8 mouse cellular contexts compared by ENCODE assay signal in genomic region chr11:103359841-103360641, GRCm38 (mm10). TPM values are rescaled to one million over a fixed set of nuclear protein-coding genes. Genes with fewer than 3 reads are reported as not detected.
DNase-seq lines count a peak whose midpoint lies in the region; ATAC-seq and TF ChIP-seq lines count a peak whose summit lies in the region.

No protein-coding gene starts in this region.

- TF ChIP-seq EP300 in stomach, postnatal 0 days (optimal IDR thresholded peaks at IDR 0.05): no peak

- no peak for TF ChIP-seq POLR2A in brain, embryonic 14.5 days (IDR thresholded peaks at IDR 0.05; ENCODE audit: borderline replicate concordance, extremely low read depth, insufficient read depth, insufficient read length, poor library complexity, severe bottlenecking)

- WGBS in forebrain, embryonic 10.5 days: 1% methylated on average over 60 of the region's 60 CpGs
- 3% methylated on average over 60 of the region's 60 CpGs for WGBS in heart, embryonic 15.5 days
- WGBS in liver, embryonic 16.5 days (ENCODE audit: insufficient replicate concordance): 3% methylated on average over 60 of the region's 60 CpGs
- 2% methylated on average over 60 of the region's 60 CpGs for WGBS in neural tube, embryonic 13.5 days
- WGBS in stomach, postnatal 0 days: 6% methylated on average over 49 of the region's 60 CpGs

- DNase-seq in CD4-positive, CD25-positive, alpha-beta regulatory T cell, adult 2 months (ENCODE audit: low read depth, low spot score): peak; percentile 92
- DNase-seq in brain, embryonic 14.5 days (ENCODE audit: low read depth): peak; percentile 89
- peak; percentile 84 for DNase-seq in forebrain, embryonic 10.5 days (ENCODE audit: extremely low spot score, low spot score)
- peak; percentile 92 for DNase-seq in kidney, postnatal 14 days
- DNase-seq in stomach, postnatal 0 days (ENCODE audit: low spot score): peak; percentile 89

- H3K36me3 ChIP-seq in forebrain, embryonic 10.5 days (replicated peaks): no peaks in the 10 kb centered on the region
- H3K36me3 ChIP-seq in heart, embryonic 15.5 days: no peaks in the 10 kb centered on the region
- no peaks in the 10 kb centered on the region for H3K36me3 ChIP-seq in liver, embryonic 16.5 days (ENCODE audit: control insufficient read depth, insufficient read depth)
- H3K36me3 ChIP-seq in neural tube, embryonic 13.5 days: no peaks in the 10 kb centered on the region
- no peaks in the 10 kb centered on the region for H3K36me3 ChIP-seq in stomach, postnatal 0 days (ENCODE audit: control insufficient read depth, insufficient read depth, low read length)

- peak overlapping the region; percentile 83 for H3K27ac ChIP-seq in forebrain, embryonic 10.5 days
- no peak overlapping the region for H3K27ac ChIP-seq in heart, embryonic 15.5 days
- H3K27ac ChIP-seq in liver, embryonic 16.5 days (ENCODE audit: low read length): no peak overlapping the region
- no peak overlapping the region for H3K27ac ChIP-seq in neural tube, embryonic 13.5 days (replicated peaks)
- H3K27ac ChIP-seq in stomach, postnatal 0 days (replicated peaks): peak overlapping the region; percentile 80

- peak; percentile 69 for ATAC-seq in heart, embryonic 15.5 days (replicated peaks; ENCODE audit: insufficient number of reproducible peaks, insufficient read depth, low FRiP score, low read depth)
- ATAC-seq in liver, embryonic 16.5 days (ENCODE audit: low read depth): peak; percentile 68
- peak; percentile 44; the same call in 1 of the 2 replicates for ATAC-seq in neural tube, embryonic 13.5 days (ENCODE audit: low read depth)
- ATAC-seq in stomach, postnatal 0 days (ENCODE audit: low FRiP score, low TSS enrichment): peak; percentile 58

- TF ChIP-seq CTCF in brain, embryonic 14.5 days (IDR thresholded peaks at IDR 0.05; ENCODE audit: borderline replicate concordance, extremely low read depth, insufficient read depth, insufficient read length): peak; percentile 82
- peak; percentile 82 for TF ChIP-seq CTCF in stomach, postnatal 0 days (IDR thresholded peaks at IDR 0.05; ENCODE audit: low read depth)

- peak overlapping the region; percentile 58 for H3K9ac ChIP-seq in heart, embryonic 15.5 days
- peak overlapping the region; percentile 24; the same call in 1 of the 2 replicates for H3K9ac ChIP-seq in liver, embryonic 16.5 days (ENCODE audit: low read depth, low read length)
- peak overlapping the region; percentile 73 for H3K9ac ChIP-seq in neural tube, embryonic 13.5 days
- H3K9ac ChIP-seq in stomach, postnatal 0 days (ENCODE audit: low read length): peak overlapping the region; percentile 67

- peaks cover 100% of the 10 kb centered on the region for H3K27me3 ChIP-seq in forebrain, embryonic 10.5 days (ENCODE audit: poor library complexity, severe bottlenecking)
- H3K27me3 ChIP-seq in heart, embryonic 15.5 days: peaks cover 64% of the 10 kb centered on the region
- peaks cover 52% of the 10 kb centered on the region for H3K27me3 ChIP-seq in liver, embryonic 16.5 days (ENCODE audit: control insufficient read depth, insufficient read depth, low read depth, low read length)
- H3K27me3 ChIP-seq in neural tube, embryonic 13.5 days: peaks cover 94% of the 10 kb centered on the region
- H3K27me3 ChIP-seq in stomach, postnatal 0 days (ENCODE audit: control insufficient read depth, insufficient read depth, low read length): no peaks in the 10 kb centered on the region; the same call in 1 of the 2 replicates

- peak overlapping the region; percentile 91 for H3K4me2 ChIP-seq in heart, embryonic 15.5 days
- H3K4me2 ChIP-seq in liver, embryonic 16.5 days (ENCODE audit: low read depth, low read length): peak overlapping the region; percentile 70
- peak overlapping the region; percentile 68 for H3K4me2 ChIP-seq in neural tube, embryonic 13.5 days
- H3K4me2 ChIP-seq in stomach, postnatal 0 days (replicated peaks; ENCODE audit: low read depth): peak overlapping the region; percentile 88

- peaks cover 85% of the 10 kb centered on the region for H3K4me1 ChIP-seq in forebrain, embryonic 10.5 days
- peaks cover 58% of the 10 kb centered on the region for H3K4me1 ChIP-seq in heart, embryonic 15.5 days (replicated peaks)
- H3K4me1 ChIP-seq in liver, embryonic 16.5 days (ENCODE audit: control insufficient read depth, low read depth, low read length): peaks cover 18% of the 10 kb centered on the region
- peaks cover 54% of the 10 kb centered on the region for H3K4me1 ChIP-seq in neural tube, embryonic 13.5 days (replicated peaks)
- H3K4me1 ChIP-seq in stomach, postnatal 0 days (replicated peaks; ENCODE audit: control insufficient read depth, insufficient read depth): 0 out of 2 replicates have a peak, but pooled peaks cover 2% of the 10 kb centered on the region

- no peaks in the 10 kb centered on the region for H3K9me3 ChIP-seq in forebrain, embryonic 10.5 days
- H3K9me3 ChIP-seq in heart, embryonic 15.5 days (replicated peaks): no peaks in the 10 kb centered on the region
- no peaks in the 10 kb centered on the region for H3K9me3 ChIP-seq in liver, embryonic 16.5 days (replicated peaks; ENCODE audit: control insufficient read depth, low read length)
- no peaks in the 10 kb centered on the region for H3K9me3 ChIP-seq in neural tube, embryonic 13.5 days
- H3K9me3 ChIP-seq in stomach, postnatal 0 days (ENCODE audit: control insufficient read depth, low read length): no peaks in the 10 kb centered on the region

- H3K4me3 ChIP-seq in forebrain, embryonic 10.5 days: peak overlapping the region; percentile 62
- peak overlapping the region; percentile 59 for H3K4me3 ChIP-seq in heart, embryonic 15.5 days
- peak overlapping the region; percentile 49 for H3K4me3 ChIP-seq in liver, embryonic 16.5 days (ENCODE audit: low read depth, low read length)
- H3K4me3 ChIP-seq in neural tube, embryonic 13.5 days: peak overlapping the region; percentile 47
- peak overlapping the region; percentile 49 for H3K4me3 ChIP-seq in stomach, postnatal 0 days (ENCODE audit: low read depth, low read length)

RNA-seq across cellular contexts. Expression of gene Arhgap27, which starts 3.5 kb away (rescaled TPM):
- polyA plus RNA-seq in brain, embryonic 14.5 days (2012; rRNA removed): 6.7 and 7.0 TPM in 2 replicates
- polyA plus RNA-seq in forebrain, embryonic 10.5 days (2016; fragmentation: Nextera tagmentation; extraction: Ambion mirVana): 3.7 and 3.8 TPM in 2 replicates
- polyA plus RNA-seq in heart, embryonic 15.5 days (2015; fragmentation: Nextera tagmentation; extraction: Ambion mirVana): 5.4 and 9.0 TPM in 2 replicates
- 2.2 and 3.8 TPM in 2 replicates for polyA plus RNA-seq in liver, embryonic 16.5 days (2015; fragmentation: Nextera tagmentation; extraction: Ambion mirVana)
- 4.4 and 4.8 TPM in 2 replicates for polyA plus RNA-seq in neural tube, embryonic 13.5 days (2015; fragmentation: Nextera tagmentation; extraction: Ambion mirVana)
- polyA plus RNA-seq in stomach, postnatal 0 days (2015; fragmentation: Nextera tagmentation; extraction: Ambion mirVana): 18.2 and 22.1 TPM in 2 replicates

RNA-seq across cellular contexts. Expression of gene Plekhm1, which starts 52.4 kb away (rescaled TPM):
- 16.9 and 17.4 TPM in 2 replicates for polyA plus RNA-seq in brain, embryonic 14.5 days (2012; rRNA removed)
- polyA plus RNA-seq in forebrain, embryonic 10.5 days (2016; fragmentation: Nextera tagmentation; extraction: Ambion mirVana): 8.4 TPM in 2 replicates
- polyA plus RNA-seq in heart, embryonic 15.5 days (2015; fragmentation: Nextera tagmentation; extraction: Ambion mirVana): 4.8 and 6.1 TPM in 2 replicates
- 3.8 and 4.1 TPM in 2 replicates for polyA plus RNA-seq in liver, embryonic 16.5 days (2015; fragmentation: Nextera tagmentation; extraction: Ambion mirVana)
- polyA plus RNA-seq in neural tube, embryonic 13.5 days (2015; fragmentation: Nextera tagmentation; extraction: Ambion mirVana): 8.7 TPM in 2 replicates
- 3.6 and 4.2 TPM in 2 replicates for polyA plus RNA-seq in stomach, postnatal 0 days (2015; fragmentation: Nextera tagmentation; extraction: Ambion mirVana)

Comparison
In these comparisons a context has a peak if more than half of its experiments do, and no peak if none do; other contexts are left out.
1. H3K27ac ChIP-seq: peak in forebrain, embryonic 10.5 days (single experiment) and stomach, postnatal 0 days (single experiment); none in heart, embryonic 15.5 days (single experiment), liver, embryonic 16.5 days (single experiment) and neural tube, embryonic 13.5 days (single experiment).
2. Peak in every context shown above with its lines, with median percentiles within 50 percentile points of each other: DNase-seq, H3K4me3 ChIP-seq, ATAC-seq, H3K4me2 ChIP-seq and H3K9ac ChIP-seq.